Mouse (Mus musculus): ENCODE measurements at regions not wholly inside any gene's neighbourhood (a gene's known extent, or its start where the extent isn't known, plus 50 kb on each side); places are given as distances from the start of the nearest gene placed in this dataset.

GRCm38 (mm10) chr11:113026994-113027393 is 245.0 kb downstream of the Sox9 start:
- TF ChIP-seq REST (IDR thresholded peaks at IDR 0.05; ENCODE audit: insufficient read depth, insufficient read length) (no peak), E2F4 (IDR thresholded peaks at IDR 0.05; ENCODE audit: insufficient read depth) (no peak)

All from myocyte (in vitro differentiated cells).